Mouse (Mus musculus) liver, embryonic 14.5 days (tissue): Measurements from ENCODE around the gene Tbc1d25.

Source experiments
- CTCF ChIP-seq: IDR thresholded peaks from 2 replicates; pipeline ENCODE4 v1.5.1; 2016; ENCODE audit warnings: antibody characterized with exemption, low read depth, control low read depth
- EP300 ChIP-seq: IDR thresholded peaks from 2 replicates; pipeline ENCODE4 v1.6.1; 2016; ENCODE audit warnings: antibody characterized with exemption, low read depth

GRCm38 (mm10) chrX:8139480-8139879 is 36.5 kb downstream of the Tbc1d25 start:
- TF ChIP-seq CTCF (no peak; the same call in 1 of the 2 replicates), EP300 (no peak)
